Mouse (Mus musculus): Measurements from ENCODE around the gene Dnah9. TPM values are rescaled to one million over a fixed set of nuclear protein-coding genes. Genes with fewer than 3 reads are reported as not detected.

The Dnah9 gene
- total and polyA plus RNA-seq, 3 experiments: 0.11 to 0.20 (median 0.13) TPM

DNA sequence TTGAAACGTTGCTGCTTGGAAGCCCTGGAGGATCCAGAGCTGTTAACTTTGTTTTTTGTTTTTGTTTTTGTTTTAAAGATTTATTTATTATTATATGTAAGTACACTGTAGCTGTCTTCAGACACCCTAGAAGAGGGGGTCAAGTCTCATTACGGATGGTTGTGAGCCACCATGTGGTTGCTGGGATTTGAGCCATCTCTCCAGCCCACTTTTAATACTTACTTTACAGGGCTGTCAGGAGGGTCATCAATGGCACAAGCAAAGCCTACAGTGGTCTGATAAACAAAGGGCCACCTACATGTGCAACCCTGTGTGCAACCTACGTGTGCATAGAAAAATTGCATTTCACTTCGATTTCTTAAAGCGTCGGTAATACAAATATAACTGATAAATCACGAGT lies 360.8 kb downstream of the Dnah9 start:
- H3K27me3 ChIP-seq (replicated peaks): no peaks in the 10 kb centered on the region
- H3K79me2 ChIP-seq (replicated peaks; ENCODE audit: control insufficient read depth, extremely low read depth, insufficient read depth, poor library complexity, severe bottlenecking): peaks cover 24% of the 10 kb centered on the region
- peak overlapping the region; percentile 62 for H3K9ac ChIP-seq (ENCODE audit: insufficient read depth, low read depth)
- peak overlapping the region; percentile 78 to 89 (median 85) for H3K4me3 ChIP-seq (replicated peaks in 1 of 3; ENCODE audit: low read depth in 2 of 3, low read length in 2 of 3, poor library complexity in 1 of 3)
- no peaks in the 10 kb centered on the region for H3K9me3 ChIP-seq (replicated peaks; ENCODE audit: low read length)
- peaks cover 0 to 8% of the 10 kb centered on the region in 2 experiments for H3K36me3 ChIP-seq (replicated peaks in 1 of 2; ENCODE audit: control insufficient read depth in 1 of 2, insufficient read depth in 1 of 2, low read length in 1 of 2)
- H3K27ac ChIP-seq (ENCODE audit: insufficient read depth, low read depth): peak overlapping the region; percentile 91
- in situ Hi-C loops (cut with MboI; ENCODE audit: low pct_ligation_motif_present, low pct_unique_long_range_greater_than_20kb, low sequenced_read_pairs) (no loop called here), dilution Hi-C loops (cut with MboI; ENCODE audit: extremely low pct_ligation_motif_present, extremely low pct_unique_long_range_greater_than_20kb, low sequenced_read_pairs) (no loop called here)
- no peak for DNase-seq (ENCODE audit: extremely low read depth)
- H3K4me2 ChIP-seq (ENCODE audit: insufficient read depth, low read depth, poor library complexity, severe bottlenecking): peak overlapping the region; percentile 81
- TF ChIP-seq E2F4 (IDR thresholded peaks at IDR 0.05; ENCODE audit: insufficient replicate concordance, low read depth, low read length) (no peak), ZC3H11A (IDR thresholded peaks at IDR 0.05; ENCODE audit: low read depth, low read length) (no peak), USF1 (IDR thresholded peaks at IDR 0.05; ENCODE audit: low read depth, low read length) (no peak), RCOR1 (conservative IDR thresholded peaks at IDR 0.05; ENCODE audit: low read depth, low read length) (no peak), MXI1 (IDR thresholded peaks at IDR 0.05; ENCODE audit: low read depth, low read length) (no peak)
- peaks cover 6 to 50% of the 10 kb centered on the region in 2 experiments for H3K4me1 ChIP-seq (ENCODE audit: control insufficient read depth in 1 of 2, insufficient read depth in 2 of 2)

GRCm38 (mm10) chr11:65806909-65807504 lies 361.3 kb downstream of the Dnah9 start, which contains the start of gene Zkscan6:
TSS of gene Zkscan6 (plus strand) at chr11:65807175.
- H3K27ac ChIP-seq (ENCODE audit: insufficient read depth, low read depth): peak within 1 kb of the TSS; percentile 91
- peak within 1 kb of the TSS; percentile 62 for H3K9ac ChIP-seq (ENCODE audit: insufficient read depth, low read depth)
- H3K4me2 ChIP-seq (ENCODE audit: insufficient read depth, low read depth, poor library complexity, severe bottlenecking): peak within 1 kb of the TSS; percentile 94
- H3K4me3 ChIP-seq (replicated peaks in 1 of 3; ENCODE audit: low read depth in 2 of 3, low read length in 2 of 3, poor library complexity in 1 of 3): peak within 1 kb of the TSS; percentile 78 to 89 (median 85)
- in situ Hi-C loops (cut with MboI; ENCODE audit: low pct_ligation_motif_present, low pct_unique_long_range_greater_than_20kb, low sequenced_read_pairs): no loop called here
- no peaks in the 10 kb centered on the region for H3K27me3 ChIP-seq (replicated peaks)
- peaks cover 0 to 8% of the 10 kb centered on the region in 2 experiments for H3K36me3 ChIP-seq (replicated peaks in 1 of 2; ENCODE audit: control insufficient read depth in 1 of 2, insufficient read depth in 1 of 2, low read length in 1 of 2)
- DNase-seq (ENCODE audit: extremely low read depth): peak; percentile 96
- H3K4me1 ChIP-seq (ENCODE audit: control insufficient read depth in 1 of 2, insufficient read depth in 2 of 2): peaks cover 3 to 46% of the 10 kb centered on the region in 2 experiments
- no peaks in the 10 kb centered on the region for H3K9me3 ChIP-seq (replicated peaks; ENCODE audit: low read length)
- peaks cover 19% of the 10 kb centered on the region for H3K79me2 ChIP-seq (replicated peaks; ENCODE audit: control insufficient read depth, extremely low read depth, insufficient read depth, poor library complexity, severe bottlenecking)
- dilution Hi-C loops (cut with MboI; ENCODE audit: extremely low pct_ligation_motif_present, extremely low pct_unique_long_range_greater_than_20kb, low sequenced_read_pairs): no loop called here
- TF ChIP-seq MAX (IDR thresholded peaks at IDR 0.05; ENCODE audit: low read length): peak; percentile 83
- peak; percentile 68 for TF ChIP-seq HCFC1 (IDR thresholded peaks at IDR 0.05; ENCODE audit: low read depth, low read length)
- TF ChIP-seq NRF1 (IDR thresholded peaks at IDR 0.05; ENCODE audit: low read depth, low read length): peak; percentile 73
- TF ChIP-seq ELF1 (IDR thresholded peaks at IDR 0.05; ENCODE audit: low read depth, low read length): peak; percentile 96
- peak; percentile 80 for TF ChIP-seq MYC (IDR thresholded peaks at IDR 0.05; ENCODE audit: low read depth, low read length)
- TF ChIP-seq ZC3H11A (IDR thresholded peaks at IDR 0.05; ENCODE audit: low read depth, low read length): no peak
- TF ChIP-seq MAFK (IDR thresholded peaks at IDR 0.05; ENCODE audit: insufficient replicate concordance, low read length): 0 out of 2 replicates have a peak, but pooled peaks have one; percentile 31
- TF ChIP-seq ZMIZ1 (IDR thresholded peaks at IDR 0.05; ENCODE audit: low read depth, low read length): peak; percentile 77
- TF ChIP-seq MXI1 (IDR thresholded peaks at IDR 0.05; ENCODE audit: low read depth, low read length): peak; percentile 63
- TF ChIP-seq POLR2AphosphoS2 (IDR thresholded peaks at IDR 0.05; ENCODE audit: low read depth, low read length): peak; percentile 66; the same call in 1 of the 2 replicates
- peak; percentile 77 for TF ChIP-seq CHD2 (IDR thresholded peaks at IDR 0.05; ENCODE audit: low read length)
- peak; percentile 77 for TF ChIP-seq NELFE (IDR thresholded peaks at IDR 0.05; ENCODE audit: low read depth, low read length)
- no peak for TF ChIP-seq JUN (IDR thresholded peaks at IDR 0.05; ENCODE audit: insufficient read depth, low read depth, low read length)
- 0 out of 2 replicates have a peak, but pooled peaks have one; percentile 35 for TF ChIP-seq ETS1 (conservative IDR thresholded peaks at IDR 0.05; ENCODE audit: low read depth, low read length)
- TF ChIP-seq POLR2A (IDR thresholded peaks at IDR 0.05; ENCODE audit: low read depth, low read length): peak; percentile 85
- 0 out of 2 replicates have a peak, but pooled peaks have one; percentile 65 for TF ChIP-seq KAT2A (IDR thresholded peaks at IDR 0.05; ENCODE audit: insufficient replicate concordance, low read length)
- TF ChIP-seq CHD1 (IDR thresholded peaks at IDR 0.05; ENCODE audit: low read depth, low read length): no peak; the same call in 1 of the 2 replicates
- TF ChIP-seq IRF4 (IDR thresholded peaks at IDR 0.05; ENCODE audit: low read depth, low read length): peak; percentile 82
- peak; percentile 82 for TF ChIP-seq MAZ (IDR thresholded peaks at IDR 0.05; ENCODE audit: low read depth, low read length)
- peak; percentile 68 for TF ChIP-seq TBP (conservative IDR thresholded peaks at IDR 0.05; ENCODE audit: low read depth, low read length)
- peak; percentile 95 for TF ChIP-seq BHLHE40 (IDR thresholded peaks at IDR 0.05; ENCODE audit: low read depth, low read length)
- TF ChIP-seq E2F4 (IDR thresholded peaks at IDR 0.05; ENCODE audit: insufficient replicate concordance, low read depth, low read length): no peak
- TF ChIP-seq RCOR1 (conservative IDR thresholded peaks at IDR 0.05; ENCODE audit: low read depth, low read length): 0 out of 2 replicates have a peak, but pooled peaks have one; percentile 29
- TF ChIP-seq TCF12 (IDR thresholded peaks at IDR 0.05; ENCODE audit: low read depth, low read length): peak; percentile 76
- TF ChIP-seq USF2 (conservative IDR thresholded peaks at IDR 0.05; ENCODE audit: low read depth, low read length): no peak
- TF ChIP-seq RAD21 (IDR thresholded peaks at IDR 0.05; ENCODE audit: low read depth, low read length): no peak
- TF ChIP-seq SIN3A (IDR thresholded peaks at IDR 0.05; ENCODE audit: low read length): peak; percentile 62
- TF ChIP-seq CTCF (conservative IDR thresholded peaks at IDR 0.05 in 1 of 2, IDR thresholded peaks at IDR 0.05 in 1 of 2; ENCODE audit: low read depth in 2 of 2, low read length in 2 of 2): no peak
- no peak for TF ChIP-seq GABPA (IDR thresholded peaks at IDR 0.05; ENCODE audit: insufficient replicate concordance, low read depth, low read length)
- TF ChIP-seq MEF2A (IDR thresholded peaks at IDR 0.05; ENCODE audit: borderline replicate concordance, low read depth, low read length): peak; percentile 26
